Mouse (Mus musculus) embryonic fibroblast, embryonic 13.5 days (primary cell): ENCODE measurements at regions not wholly inside any gene's neighbourhood (a gene's known extent, or its start where the extent isn't known, plus 50 kb on each side); places are given as distances from the start of the nearest gene placed in this dataset.

Experiments used
- H3K27ac ChIP-seq: 2 replicates; pipeline ENCODE4 v1.5.1; 2012; ENCODE audit warnings: low read length, control low read depth, inconsistent platforms; ENCODE audit not compliant: insufficient read depth
- H3K4me1 ChIP-seq: 2 replicates; pipeline ENCODE4 v1.6.1; 2011; ENCODE audit warnings: low read length; ENCODE audit not compliant: control insufficient read depth, insufficient read depth
- H3K4me3 ChIP-seq: 2 replicates; pipeline ENCODE4 v1.5.1; 2011; ENCODE audit warnings: mild to moderate bottlenecking, control low read depth, low read length; ENCODE audit not compliant: insufficient read depth
- CTCF ChIP-seq: IDR thresholded peaks from 2 replicates; pipeline ENCODE4 v1.5.1; 2011; ENCODE audit warnings: mild to moderate bottlenecking, control low read depth, low read length, moderate library complexity, borderline replicate concordance; ENCODE audit not compliant: insufficient read depth
- POLR2A ChIP-seq: IDR thresholded peaks from 2 replicates; pipeline ENCODE4 v1.6.1; 2011; ENCODE audit warnings: low read depth, mild to moderate bottlenecking, control low read depth, low read length, moderate library complexity

- Histone ChIP-seq H3K4me3 (no peak overlapping the region), H3K4me1 (peaks cover 8% of the 10 kb centered on the region), H3K27ac (no peak overlapping the region)
- TF ChIP-seq POLR2A: no peak
- no peak for TF ChIP-seq CTCF
Observed at GRCm38 (mm10) chr12:118704826-118705225, 141.3 kb upstream of the Sp8 start.

GRCm38 (mm10) chr12:118703730-118704129 lies 142.4 kb upstream of the Sp8 start:
- Histone ChIP-seq H3K4me1 (peaks cover 8% of the 10 kb centered on the region), H3K4me3 (no peak overlapping the region), H3K27ac (no peak overlapping the region)
- TF ChIP-seq CTCF (no peak), POLR2A (no peak)

DNA sequence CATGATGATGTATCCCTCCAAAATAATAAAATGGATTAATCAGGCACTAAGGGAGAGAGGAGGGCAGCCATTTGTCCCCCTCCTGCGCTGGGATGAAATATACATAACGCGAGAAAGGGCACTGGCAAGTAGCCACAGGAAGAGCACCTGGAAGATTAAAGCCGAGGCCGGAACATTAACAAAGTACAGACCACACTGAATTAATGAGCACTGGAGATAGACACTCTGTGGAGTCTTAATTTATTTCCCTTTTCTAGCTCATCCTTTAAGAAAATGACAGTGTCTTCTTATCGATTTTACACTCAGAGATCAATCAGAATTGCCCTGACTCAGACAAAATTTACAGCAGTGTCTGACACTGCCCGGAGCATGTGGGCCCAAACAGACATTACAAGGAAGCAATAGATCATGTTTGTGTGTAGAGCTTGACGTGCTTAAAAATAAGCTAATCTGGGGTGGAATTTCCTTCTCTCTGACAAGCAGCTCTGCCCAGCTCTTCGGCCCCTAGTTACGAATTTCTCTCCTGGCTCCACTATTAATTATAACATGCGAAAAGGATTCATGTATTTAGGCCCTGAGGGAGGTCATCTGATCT lies 143.0 kb upstream of the Sp8 start:
- Histone ChIP-seq H3K27ac (no peak overlapping the region), H3K4me1 (peaks cover 8% of the 10 kb centered on the region), H3K4me3 (no peak overlapping the region)
- TF ChIP-seq CTCF: no peak
- TF ChIP-seq POLR2A: no peak

DNA sequence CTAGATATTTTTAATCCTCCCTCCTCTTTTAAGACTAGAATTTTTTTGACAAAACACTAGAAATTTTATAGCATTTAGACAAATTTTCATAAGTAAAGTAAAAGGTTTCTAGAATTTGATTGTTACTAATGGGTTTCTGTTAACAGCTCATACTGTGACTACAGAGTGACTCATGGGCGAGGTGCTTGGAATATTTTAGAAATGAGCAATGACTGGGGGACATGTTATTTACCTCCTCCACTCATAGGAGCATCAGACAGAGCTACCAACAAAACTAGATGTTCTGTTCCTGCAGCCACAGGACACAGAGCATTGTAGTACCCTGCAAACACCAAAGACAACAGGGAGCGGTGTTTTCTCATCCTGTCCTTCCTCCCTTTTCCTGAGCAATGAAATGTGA lies 144.3 kb upstream of the Sp8 start:
- H3K4me1 ChIP-seq: peaks cover 8% of the 10 kb centered on the region
- TF ChIP-seq POLR2A (no peak), CTCF (no peak)
- H3K27ac ChIP-seq: no peak overlapping the region
- H3K4me3 ChIP-seq: no peak overlapping the region

GRCm38 (mm10) chr12:118698110-118698509 lies 148.0 kb upstream of the Sp8 start:
- H3K4me1 ChIP-seq: peaks cover 5% of the 10 kb centered on the region
- H3K27ac ChIP-seq: no peak overlapping the region
- H3K4me3 ChIP-seq: no peak overlapping the region
- no peak for TF ChIP-seq POLR2A
- no peak for TF ChIP-seq CTCF

DNA sequence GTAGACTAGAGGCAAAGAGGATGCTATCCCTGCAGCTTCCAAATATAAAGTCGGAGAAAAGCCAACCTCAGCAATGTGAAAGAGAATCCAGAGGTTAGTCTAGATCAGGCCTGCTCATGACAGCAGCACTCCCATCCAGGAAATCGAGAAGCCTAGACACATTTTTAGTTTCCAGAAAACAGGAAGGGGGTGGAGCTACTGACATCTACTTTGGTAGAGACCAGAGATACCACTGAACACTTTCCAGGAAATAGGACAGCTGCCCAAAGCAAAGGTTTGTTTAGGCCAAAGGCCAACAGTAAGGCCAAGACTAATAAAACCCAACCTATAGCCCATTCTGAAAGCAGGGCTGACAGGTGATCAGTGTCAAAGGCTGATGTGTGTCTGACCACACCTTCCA lies 151.4 kb upstream of the Sp8 start:
- no peak for TF ChIP-seq CTCF
- H3K4me3 ChIP-seq: no peak overlapping the region
- no peak overlapping the region for H3K27ac ChIP-seq
- H3K4me1 ChIP-seq: no peaks in the 10 kb centered on the region

- no peak overlapping the region for H3K4me3 ChIP-seq
- H3K27ac ChIP-seq: no peak overlapping the region
- TF ChIP-seq CTCF (no peak), POLR2A (no peak)
- H3K4me1 ChIP-seq: no peaks in the 10 kb centered on the region
Observed at GRCm38 (mm10) chr12:118682902-118683301, 163.2 kb upstream of the Sp8 start.

DNA sequence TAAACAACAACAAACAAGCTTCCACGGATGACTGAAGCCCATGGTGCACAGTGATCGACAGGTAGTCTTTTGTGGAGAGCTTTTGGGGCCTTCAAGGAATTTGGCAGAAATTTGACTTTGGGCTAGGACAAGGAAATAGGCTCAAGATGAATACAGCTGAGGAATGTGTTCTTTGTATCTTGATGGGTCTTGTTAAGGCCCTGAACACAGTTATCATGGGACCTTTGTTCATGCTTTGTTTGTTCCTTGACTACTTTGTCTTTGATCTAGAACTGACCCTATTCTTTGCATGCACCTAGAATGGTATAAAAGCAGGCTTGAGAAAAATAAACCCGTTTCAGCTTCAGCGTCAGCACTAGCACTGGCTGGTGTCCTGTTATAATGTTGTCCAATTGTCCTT lies 168.1 kb upstream of the Sp8 start:
- H3K4me1 ChIP-seq: no peaks in the 10 kb centered on the region
- H3K27ac ChIP-seq: no peak overlapping the region
- no peak overlapping the region for H3K4me3 ChIP-seq
- TF ChIP-seq CTCF (no peak), POLR2A (no peak)

DNA sequence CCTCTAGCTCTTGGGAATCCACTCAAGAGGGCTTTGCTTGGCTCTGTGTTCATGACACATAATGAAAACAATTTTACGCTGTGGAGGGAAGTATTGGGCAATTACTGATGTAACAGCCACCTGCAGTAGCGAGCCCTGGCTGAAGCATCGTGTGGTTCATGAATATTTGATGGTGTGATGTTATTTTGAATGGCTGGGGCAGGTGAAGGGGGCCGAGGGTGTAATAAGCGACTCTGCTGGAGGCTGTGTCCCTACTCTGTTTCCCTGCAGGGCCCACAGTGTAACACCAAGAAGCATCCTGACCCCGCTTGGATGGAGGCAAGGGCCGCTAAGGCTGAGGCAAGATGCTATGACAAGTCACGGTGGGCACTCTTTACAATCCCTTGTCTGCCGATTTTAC lies 184.6 kb upstream of the Sp8 start:
- Histone ChIP-seq H3K27ac (no peak overlapping the region), H3K4me3 (no peak overlapping the region), H3K4me1 (peaks cover 3% of the 10 kb centered on the region; the same call in 1 of the 2 replicates)
- TF ChIP-seq POLR2A: no peak
- no peak for TF ChIP-seq CTCF

- Histone ChIP-seq H3K4me3 (no peak overlapping the region), H3K4me1 (peaks cover 3% of the 10 kb centered on the region; the same call in 1 of the 2 replicates), H3K27ac (no peak overlapping the region)
- no peak for TF ChIP-seq CTCF
- no peak for TF ChIP-seq POLR2A
Observed at GRCm38 (mm10) chr12:118661214-118661486, 185.0 kb upstream of the Sp8 start.
